Mouse (Mus musculus) CH12.LX (cell line): ENCODE results near the gene Crp. TPM values are rescaled to one million over a fixed set of nuclear protein-coding genes. Genes with fewer than 3 reads are reported as not detected.

Experiments
- DNase-seq: peaks from one replicate; pipeline ENCODE4 v3.0.0-alpha.2; 2013; ENCODE audit errors: extremely low read depth
- H3K27ac ChIP-seq: 2 replicates; pipeline ENCODE4 v1.5.1; 2012; ENCODE audit warnings: low read depth, mild to moderate bottlenecking, control low read depth, moderate library complexity; ENCODE audit not compliant: insufficient read depth
- H3K27me3 ChIP-seq: replicated peaks from 2 replicates; pipeline ENCODE3; 2012; ENCODE audit warnings: inconsistent platforms
- H3K36me3 ChIP-seq, 2 experiments: replicated peaks in 1 of 2; 2 replicates each; pipeline versions ENCODE3 to v1.6.1; 2012; ENCODE audit warnings: inconsistent platforms in 1 of 2, low read length in 1 of 2, mild to moderate bottlenecking in 1 of 2, mixed read lengths in 1 of 2, moderate library complexity in 1 of 2; ENCODE audit not compliant: control insufficient read depth in 1 of 2, insufficient read depth in 1 of 2
- H3K4me1 ChIP-seq, 2 experiments: 2 replicates each; pipeline ENCODE4 v1.6.1; 2012; ENCODE audit warnings: inconsistent platforms in 1 of 2, moderate library complexity in 1 of 2; ENCODE audit not compliant: insufficient read depth in 2 of 2, control insufficient read depth in 1 of 2
- H3K4me2 ChIP-seq: 2 replicates; pipeline ENCODE4 v1.6.1; 2012; ENCODE audit warnings: low read depth, mild to moderate bottlenecking, control low read depth; ENCODE audit not compliant: poor library complexity, insufficient read depth, severe bottlenecking
- H3K4me3 ChIP-seq, 3 experiments: fragments of 150-350 bp in 1 of 3; sonication (generic) in 1 of 3; replicated peaks in 1 of 3; 2 replicates each; pipeline versions ENCODE3 to v1.5.1; 2011 to 2012; ENCODE audit warnings: low read depth in 2 of 3, low read length in 2 of 3, mild to moderate bottlenecking in 2 of 3, moderate library complexity in 2 of 3, control low read depth in 1 of 3, improper control_type of control experiment in 1 of 3, inconsistent platforms in 1 of 3, mixed read lengths in 1 of 3; ENCODE audit not compliant: poor library complexity in 1 of 3
- H3K79me2 ChIP-seq: replicated peaks from 2 replicates; pipeline ENCODE4 v1.6.1; 2012; ENCODE audit warnings: mild to moderate bottlenecking, moderate library complexity; ENCODE audit not compliant: control insufficient read depth, poor library complexity, insufficient read depth, severe bottlenecking; ENCODE audit errors: extremely low read depth
- H3K9ac ChIP-seq: 2 replicates; pipeline ENCODE4 v1.6.1; 2012; ENCODE audit warnings: low read depth, mild to moderate bottlenecking, control low read depth, moderate library complexity; ENCODE audit not compliant: insufficient read depth
- H3K9me3 ChIP-seq: replicated peaks from 2 replicates; pipeline ENCODE3; 2012; ENCODE audit warnings: low read length, inconsistent platforms, mixed read lengths
- BHLHE40 ChIP-seq: IDR thresholded peaks from 2 replicates; pipeline ENCODE4 v1.6.1; 2011; ENCODE audit warnings: mild to moderate bottlenecking, low read depth, low read length, improper control_type of control experiment
- CTCF ChIP-seq, 2 experiments: IDR thresholded peaks in 1 of 2; conservative IDR thresholded peaks in 1 of 2; 2 replicates each; pipeline ENCODE4 v1.5.1; 2011 to 2012; ENCODE audit warnings: low read depth in 2 of 2, low read length in 2 of 2, improper control_type of control experiment in 1 of 2, inconsistent platforms in 1 of 2, mild to moderate bottlenecking in 1 of 2, moderate library complexity in 1 of 2
- E2F4 ChIP-seq: IDR thresholded peaks from 2 replicates; pipeline ENCODE4 v1.6.1; 2011; ENCODE audit warnings: low read depth, low read length, improper control_type of control experiment; ENCODE audit not compliant: insufficient replicate concordance
- GABPA ChIP-seq: IDR thresholded peaks from 2 replicates; pipeline ENCODE4 v1.6.1; 2012; ENCODE audit warnings: low read depth, low read length, improper control_type of control experiment, inconsistent platforms; ENCODE audit not compliant: insufficient replicate concordance
- HCFC1 ChIP-seq: IDR thresholded peaks from 2 replicates; pipeline ENCODE4 v1.6.1; 2012; ENCODE audit warnings: low read depth, mild to moderate bottlenecking, inconsistent platforms, low read length, improper control_type of control experiment
- JUN ChIP-seq: IDR thresholded peaks from 2 replicates; pipeline ENCODE4 v1.6.1; 2011; ENCODE audit warnings: low read depth, mild to moderate bottlenecking, low read length, improper control_type of control experiment, moderate library complexity; ENCODE audit not compliant: insufficient read depth
- JUND ChIP-seq: conservative IDR thresholded peaks from 2 replicates; pipeline ENCODE4 v1.6.1; 2011; ENCODE audit warnings: low read depth, low read length, improper control_type of control experiment
- KAT2A ChIP-seq: IDR thresholded peaks from 2 replicates; pipeline ENCODE4 v1.6.1; 2012; ENCODE audit warnings: low read length, improper control_type of control experiment, inconsistent platforms; ENCODE audit not compliant: insufficient replicate concordance
- MAX ChIP-seq: IDR thresholded peaks from 2 replicates; pipeline ENCODE4 v1.6.1; 2011; ENCODE audit warnings: low read length, improper control_type of control experiment
- MAZ ChIP-seq: IDR thresholded peaks from 2 replicates; pipeline ENCODE4 v1.6.1; 2012; ENCODE audit warnings: low read depth, mild to moderate bottlenecking, inconsistent platforms, low read length, improper control_type of control experiment, moderate library complexity
- MXI1 ChIP-seq: IDR thresholded peaks from 2 replicates; pipeline ENCODE4 v1.6.1; 2011; ENCODE audit warnings: mild to moderate bottlenecking, low read depth, low read length, improper control_type of control experiment
- MYC ChIP-seq: IDR thresholded peaks from 2 replicates; pipeline ENCODE4 v1.6.1; 2011; ENCODE audit warnings: low read depth, mild to moderate bottlenecking, improper control_type of control experiment, low read length
- NRF1 ChIP-seq: IDR thresholded peaks from 2 replicates; pipeline ENCODE4 v1.6.1; 2014; ENCODE audit warnings: low read depth, mild to moderate bottlenecking, inconsistent platforms, low read length, improper control_type of control experiment, moderate library complexity
- PAX5 ChIP-seq: IDR thresholded peaks from 2 replicates; pipeline ENCODE4 v1.6.1; 2012; ENCODE audit warnings: low read length, inconsistent platforms, mixed read lengths
- POLR2A ChIP-seq: IDR thresholded peaks from 2 replicates; pipeline ENCODE4 v1.6.1; 2011; ENCODE audit warnings: low read depth, mild to moderate bottlenecking, improper control_type of control experiment, low read length
- RAD21 ChIP-seq: IDR thresholded peaks from 2 replicates; pipeline ENCODE4 v1.6.1; 2011; ENCODE audit warnings: low read depth, mild to moderate bottlenecking, low read length, improper control_type of control experiment, moderate library complexity
- TBP ChIP-seq: conservative IDR thresholded peaks from 2 replicates; pipeline ENCODE4 v1.6.1; 2011; ENCODE audit warnings: low read depth, low read length, improper control_type of control experiment
- UBTF ChIP-seq: IDR thresholded peaks from 2 replicates; pipeline ENCODE4 v1.6.1; 2012; ENCODE audit warnings: low read depth, mild to moderate bottlenecking, inconsistent platforms, low read length, improper control_type of control experiment, moderate library complexity
- ZC3H11A ChIP-seq: IDR thresholded peaks from 2 replicates; pipeline ENCODE4 v1.6.1; 2012; ENCODE audit warnings: low read depth, mild to moderate bottlenecking, inconsistent platforms, low read length, improper control_type of control experiment
- dilution Hi-C: fragments of 300-500 bp; cut with MboI; formaldehyde crosslinking; loops from 2 replicates; pipeline ENCODE4 v1.14.3; 2020; ENCODE audit warnings: low sequenced_read_pairs; ENCODE audit not compliant: extremely low pct_unique_long_range_greater_than_20kb, extremely low pct_ligation_motif_present
- in situ Hi-C: fragments of 300-500 bp; cut with MboI; formaldehyde crosslinking; loops from 3 replicates; pipeline ENCODE4 v1.14.3; 2019; ENCODE audit warnings: low sequenced_read_pairs, low pct_ligation_motif_present, low pct_unique_long_range_greater_than_20kb, mixed read lengths
- polyA plus RNA-seq: library from polyadenylated mRNA; unstranded; fragments of >175 nt; gene quantifications from 2 replicates; pipeline ENCODE4 v1.2.1, GENCODE M21; 2012; ENCODE audit warnings: low read depth; ENCODE audit not compliant: insufficient read length
- total RNA-seq, 2 experiments: library from RNA; depleted of rRNA; stranded (reverse); fragments of 300-350 nt in 1 of 2; fragments of >200 nt in 1 of 2; gene quantifications; 2 replicates each; pipeline ENCODE4 v1.2.3; 2012 to 2014

Gene Crp
- total and polyA plus RNA-seq, 3 experiments = not detected

- Histone ChIP-seq H3K9me3 (no peaks in the 10 kb centered on the region), H3K27ac (no peak overlapping the region), H3K9ac (no peak overlapping the region), H3K36me3 (no peaks in the 10 kb centered on the region), H3K79me2 (no peaks in the 10 kb centered on the region), H3K4me1 (no peaks in the 10 kb centered on the region), H3K27me3 (no peaks in the 10 kb centered on the region), H3K4me2 (no peak overlapping the region)
- dilution Hi-C loops = no loop called here
- DNase-seq = no peak
- no peak for TF ChIP-seq ZC3H11A
- no peak for TF ChIP-seq CTCF (conservative IDR thresholded peaks at IDR 0.05 in 1 of 2, IDR thresholded peaks at IDR 0.05 in 1 of 2; ENCODE audit: low read depth in 2 of 2, low read length in 2 of 2)
- no peak for TF ChIP-seq BHLHE40
- TF ChIP-seq JUND = no peak
- no peak for TF ChIP-seq KAT2A
- TF ChIP-seq MXI1 = no peak
- TF ChIP-seq E2F4 = no peak
- no peak for TF ChIP-seq RAD21
- TF ChIP-seq MYC = no peak
- TF ChIP-seq TBP = no peak
- no peak for TF ChIP-seq NRF1
- no peak for TF ChIP-seq PAX5
- TF ChIP-seq UBTF = no peak
- TF ChIP-seq, all 38 proteins: peak for 0
- in situ Hi-C loops = no loop called here
- H3K4me3 ChIP-seq = no peak overlapping the region
These were observed 46.4 kb upstream of the Crp start for GRCm38 (mm10) chr1:172651288-172651987.

GRCm38 (mm10) chr1:172652040-172652662, 45.7 kb upstream of the Crp start:
- Histone ChIP-seq H3K4me2 (no peak overlapping the region), H3K36me3 (no peaks in the 10 kb centered on the region), H3K4me1 (peaks cover 0 to 1% of the 10 kb centered on the region in 2 experiments; a peak in 2 of 4 replicates), H3K79me2 (no peaks in the 10 kb centered on the region), H3K27ac (no peak overlapping the region), H3K9me3 (no peaks in the 10 kb centered on the region), H3K4me3 (no peak overlapping the region), H3K9ac (no peak overlapping the region), H3K27me3 (no peaks in the 10 kb centered on the region)
- TF ChIP-seq POLR2A (no peak), MAZ (no peak), JUN (no peak), MAX (no peak), MXI1 (no peak), HCFC1 (no peak), GABPA (no peak)
- no peak for DNase-seq
- dilution Hi-C loops = no loop called here
- in situ Hi-C loops = no loop called here
